Mouse (Mus musculus) retina, postnatal 7 days (tissue): ENCODE measurements around the gene Pik3cd.
A peak's percentile ranks its signal among the peaks of the same experiment; 100 is the strongest.
"Not testable (repeated sequence)": the region's sequence is repeated elsewhere in the genome, so short reads cannot be mapped to it uniquely, and the experiment has no call there.

ENCODE experiments used
- DNase-seq: peaks from one replicate; pipeline ENCODE4 v3.0.0-alpha.2; 2012; ENCODE audit warnings: low read depth, low spot score

Gene Pik3cd

DNA sequence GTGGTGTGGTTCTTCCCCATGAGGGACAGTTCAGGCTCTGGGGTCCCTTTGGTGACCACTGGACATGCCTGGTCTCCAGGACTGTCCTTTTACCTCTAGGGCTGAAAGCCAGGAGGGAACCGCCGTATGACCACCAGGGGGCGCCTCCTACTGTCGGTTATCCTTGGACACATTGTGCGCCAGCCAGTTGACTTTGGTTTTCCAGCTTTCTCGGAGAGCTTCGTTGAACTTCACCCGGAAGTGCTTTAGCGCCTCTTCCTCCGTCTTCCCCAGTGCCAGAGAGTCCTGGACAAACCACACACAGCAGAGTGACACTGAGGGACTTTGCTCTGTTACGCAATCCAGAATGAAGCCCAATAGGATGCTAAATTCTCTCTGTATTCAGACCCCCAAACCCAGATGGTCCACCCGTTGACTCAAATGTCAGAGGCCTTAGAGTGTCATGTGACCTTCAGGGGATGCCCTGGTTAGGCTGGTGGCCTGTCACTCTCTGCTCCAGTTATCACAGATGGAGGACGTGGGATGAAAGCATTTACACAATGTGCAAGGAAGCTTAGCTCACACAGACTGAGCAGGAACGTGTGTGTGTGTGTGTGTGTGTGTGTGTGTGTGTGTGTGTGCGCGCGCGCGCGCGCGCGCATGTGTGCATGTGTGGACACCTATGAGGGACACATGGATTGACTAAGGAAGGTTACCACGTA lies 51.7 kb downstream of the Pik3cd start:
- DNase-seq, result peak; percentile 60

DNA sequence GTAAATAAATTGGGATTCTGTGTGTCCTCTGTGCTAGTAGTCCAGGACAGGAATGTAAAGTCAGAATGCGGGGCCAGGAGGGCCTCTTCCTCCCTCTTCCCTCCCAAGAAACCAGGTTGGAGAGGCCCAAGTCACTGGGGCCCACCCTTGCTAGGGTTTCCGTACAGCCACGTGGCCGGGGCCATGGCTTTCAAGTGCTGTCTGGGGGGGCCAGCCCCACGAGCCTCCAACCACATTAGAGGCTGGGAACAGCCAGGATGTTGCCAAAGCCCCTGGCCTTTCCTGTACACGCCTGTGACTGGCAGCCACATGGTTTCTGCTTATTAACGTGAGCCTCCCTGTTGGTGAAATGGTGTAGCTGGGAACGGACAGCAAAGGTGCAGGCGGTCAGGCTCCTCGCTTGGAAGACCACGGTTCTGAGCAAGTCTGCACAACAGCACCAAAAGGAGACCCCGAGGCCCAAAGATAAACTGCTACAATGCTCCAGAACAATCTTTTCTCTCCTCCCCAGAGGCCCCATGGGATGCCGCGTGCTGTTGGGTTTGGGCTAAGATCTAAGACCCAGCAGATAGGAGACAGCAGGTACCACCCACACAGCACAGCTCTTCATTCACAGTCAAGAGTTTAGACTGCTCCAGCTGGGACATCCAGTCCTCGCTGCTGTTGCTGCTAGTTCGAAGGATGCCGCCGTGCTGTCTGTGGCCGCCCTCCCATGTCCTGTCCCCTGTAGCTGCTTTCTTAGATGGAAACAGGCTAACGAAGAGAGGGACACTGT lies 54.2 kb downstream of the Pik3cd start:
- no peak for DNase-seq

DNA sequence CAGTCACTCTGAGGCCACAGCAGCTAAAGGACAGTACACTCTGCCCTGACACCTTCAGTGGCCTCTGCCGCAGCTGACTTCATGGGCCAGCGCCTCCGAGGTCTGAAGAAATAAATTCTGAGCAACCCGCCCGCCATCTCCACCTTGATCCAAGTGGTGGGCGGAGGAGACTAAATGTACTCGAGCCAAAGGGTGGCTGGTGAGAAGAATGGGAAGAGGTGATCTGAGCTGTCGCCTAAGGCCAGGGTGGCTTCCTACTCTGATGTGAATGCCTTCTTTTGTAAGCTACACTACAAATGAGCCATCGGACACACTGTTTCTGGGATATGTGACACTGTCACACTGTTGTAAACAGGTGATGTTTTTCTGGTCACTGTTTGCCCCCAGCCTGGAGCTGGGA lies 56.6 kb downstream of the Pik3cd start:
- no peak for DNase-seq

DNA sequence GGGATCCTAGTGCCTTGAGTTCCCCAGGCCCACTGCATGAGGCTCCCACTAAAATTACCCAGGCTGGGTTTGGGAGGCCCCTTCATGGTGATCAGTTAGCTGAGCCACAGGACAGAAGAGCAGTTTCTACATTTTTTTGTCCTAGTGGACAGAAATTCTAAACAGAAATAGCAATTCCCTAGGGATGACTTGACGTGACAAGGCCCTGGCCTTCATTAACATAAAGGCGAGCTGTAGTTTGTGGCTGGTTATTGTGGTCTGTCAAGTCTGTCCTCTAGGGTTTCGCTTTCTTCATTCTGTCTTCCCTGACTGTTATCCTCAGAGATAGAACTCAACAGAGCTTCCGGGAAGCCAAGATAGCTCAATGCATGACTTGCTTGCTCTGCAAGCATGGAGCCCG lies 60.4 kb downstream of the Pik3cd start:
- no peak for DNase-seq

DNA sequence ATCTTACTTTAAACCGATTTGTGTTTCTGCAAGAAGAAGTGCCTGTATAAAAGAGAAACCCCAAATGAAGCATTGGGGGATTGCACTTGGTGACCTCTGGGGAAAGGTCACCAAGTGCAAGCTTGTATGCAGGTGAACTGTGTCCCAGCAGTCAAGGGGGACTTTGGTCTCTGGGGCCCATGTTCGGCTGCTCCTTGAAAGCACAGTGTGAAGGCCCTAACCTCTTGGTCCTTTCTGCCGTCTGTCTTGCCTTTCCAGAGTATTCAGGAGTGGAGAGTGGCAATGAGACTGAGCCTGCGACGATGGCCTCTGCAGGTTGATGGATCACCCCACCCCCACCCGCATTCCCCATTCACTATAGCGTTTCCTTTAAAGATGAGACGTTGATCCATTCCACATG lies 61.0 kb downstream of the Pik3cd start:
- DNase-seq, result no peak

DNA sequence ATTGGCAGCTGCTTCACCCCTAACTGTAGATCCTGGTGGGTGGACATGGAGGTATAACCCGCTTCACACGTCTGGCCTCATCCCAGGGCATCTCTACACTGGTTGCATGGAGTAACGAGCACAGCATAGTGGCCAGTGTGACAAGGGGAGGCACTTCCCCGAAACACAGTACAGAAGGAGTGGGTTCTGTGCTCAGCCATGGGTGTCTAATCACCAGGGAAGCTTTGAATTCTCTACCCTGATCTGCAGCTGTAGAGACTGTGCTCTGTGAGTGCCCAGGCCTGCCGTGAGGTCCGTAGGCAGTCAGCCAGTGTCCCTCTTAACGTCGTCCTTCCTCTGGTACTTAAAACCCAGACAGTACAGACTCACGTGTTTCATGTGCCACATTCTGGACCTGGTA lies 61.5 kb downstream of the Pik3cd start:
- DNase-seq, result no peak

DNA sequence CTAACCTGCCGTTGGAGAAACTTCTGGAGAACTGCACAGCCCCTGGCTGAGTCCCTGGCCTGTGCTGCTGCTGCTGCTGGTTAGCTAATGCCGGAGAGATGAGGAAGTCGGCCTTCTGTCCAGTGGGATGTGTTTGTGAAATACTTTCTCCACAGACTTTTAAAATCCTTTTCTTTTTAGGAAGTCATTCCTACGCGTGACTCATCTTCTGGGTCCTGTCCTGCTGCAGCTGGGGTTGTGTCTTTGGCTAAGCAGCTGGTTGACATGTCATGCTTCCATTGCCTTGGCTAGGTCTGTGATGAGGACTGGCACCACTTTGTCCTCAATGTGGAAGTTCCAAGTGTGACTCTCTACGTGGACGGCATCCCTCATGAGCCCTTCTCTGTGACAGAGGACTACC lies 64.4 kb downstream of the Pik3cd start:
- no peak for DNase-seq

DNA sequence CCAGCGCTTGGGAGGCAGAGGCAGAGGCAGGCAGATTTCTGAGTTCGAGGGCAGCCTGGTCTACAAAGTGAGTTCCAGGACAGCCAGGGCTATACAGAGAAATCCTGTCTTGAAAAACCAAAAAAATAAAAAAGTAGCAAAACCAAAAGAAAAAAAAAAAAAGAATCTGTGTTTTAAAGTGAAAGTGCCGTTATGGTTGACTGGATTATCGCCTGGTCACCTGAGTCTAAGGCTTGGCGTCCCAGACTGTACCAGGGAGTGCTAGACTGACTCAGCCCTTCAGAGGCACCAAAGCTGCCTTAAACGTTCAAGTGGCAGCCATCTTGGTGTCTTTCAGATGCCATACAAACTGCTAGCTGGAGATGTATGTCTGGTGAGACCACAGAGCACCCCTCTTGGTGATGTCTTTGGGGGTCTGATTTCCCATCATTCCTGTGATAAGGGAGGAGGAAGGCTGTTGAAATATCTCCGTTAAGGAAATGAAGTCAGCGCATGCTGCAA lies 66.4 kb downstream of the Pik3cd start:
- no peak for DNase-seq

DNA sequence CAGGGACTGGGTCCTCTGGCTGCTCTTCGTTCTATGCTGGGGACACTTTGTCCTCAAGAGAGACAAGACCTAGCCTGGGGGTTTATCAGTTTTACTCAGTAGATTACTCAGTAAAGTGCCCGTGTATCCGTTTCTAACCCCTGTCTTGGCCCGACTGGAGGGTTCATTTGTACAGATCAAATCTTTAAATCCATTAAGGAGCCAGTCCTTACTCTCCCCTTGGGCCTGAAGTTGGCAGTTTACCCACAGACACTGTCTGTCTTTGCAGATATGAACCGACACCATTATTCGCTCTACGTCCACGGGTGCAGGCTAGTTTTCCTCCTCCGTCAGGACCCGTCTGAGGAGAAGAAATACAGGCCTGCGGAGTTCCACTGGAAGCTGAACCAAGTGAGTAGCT lies 67.4 kb downstream of the Pik3cd start:
- no peak for DNase-seq

DNA sequence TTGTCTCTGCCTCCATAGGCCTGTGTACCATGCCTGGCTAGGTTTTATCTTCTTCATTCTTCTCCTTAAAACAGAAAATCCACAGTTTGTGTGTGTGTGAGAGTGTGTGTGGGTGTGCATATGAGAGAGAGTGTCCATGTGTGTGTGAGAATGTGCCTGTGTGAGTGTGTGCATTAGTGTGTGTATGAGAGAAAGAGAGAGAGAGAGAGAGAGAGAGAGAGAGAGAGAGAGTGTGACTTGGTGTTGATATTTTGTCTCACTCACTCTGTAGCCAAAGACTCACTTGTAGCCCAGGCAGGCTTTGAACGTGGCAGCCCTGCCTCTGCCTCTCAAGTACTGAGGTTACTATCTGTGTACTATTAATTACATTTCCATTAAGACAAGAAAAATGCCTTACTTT lies 68.2 kb downstream of the Pik3cd start:
- DNase-seq, result no peak

DNA sequence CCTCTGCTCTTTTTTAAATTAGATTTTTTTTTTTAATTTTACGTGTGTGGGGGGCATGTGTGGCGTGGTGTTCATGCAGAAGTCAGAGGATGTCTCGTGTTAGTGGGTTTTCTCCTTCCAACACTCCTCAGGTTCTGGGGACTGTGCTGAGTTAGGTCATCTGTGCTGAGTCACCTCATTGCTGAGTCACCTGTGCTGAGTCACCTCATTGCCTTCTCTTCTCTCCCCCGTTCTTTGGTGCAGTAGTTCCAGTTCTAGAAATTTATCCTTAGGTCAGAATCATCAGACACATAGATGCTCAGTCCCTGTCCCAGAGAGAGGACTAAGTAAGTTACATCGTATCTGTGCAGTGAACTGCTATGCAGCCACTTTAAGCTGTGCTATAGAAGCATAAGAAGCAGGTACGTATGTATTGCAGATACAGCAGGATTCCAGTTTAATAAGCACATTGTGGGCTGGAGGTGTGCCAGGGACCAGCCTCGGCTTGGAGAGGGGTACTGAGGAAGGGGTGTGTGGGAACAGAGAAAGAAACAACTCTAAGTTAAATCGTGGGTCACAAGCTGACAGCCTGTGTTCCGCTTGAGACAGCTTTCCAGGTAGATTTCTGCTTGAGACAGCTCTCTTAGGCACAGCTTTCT lies 69.6 kb downstream of the Pik3cd start:
- DNase-seq, result no peak

DNA sequence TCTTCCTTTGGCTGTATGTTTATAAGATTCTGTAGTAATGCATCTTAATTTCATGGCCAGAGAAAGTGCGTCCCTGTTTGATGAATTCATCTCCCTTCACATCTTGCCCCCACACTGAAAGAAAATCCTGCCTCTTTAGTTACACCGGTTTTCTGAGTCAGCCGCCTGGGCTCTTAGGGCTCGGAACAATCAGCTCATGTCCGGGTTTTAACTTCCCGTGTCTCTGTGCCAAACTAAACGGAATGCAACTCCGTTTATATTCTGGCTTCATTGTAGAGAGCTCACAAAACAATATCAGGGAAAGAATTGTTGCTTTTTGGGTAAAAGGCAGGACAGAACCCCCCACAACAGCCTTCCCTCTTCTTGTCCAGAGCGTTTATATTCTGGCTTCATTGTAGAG lies 73.6 kb downstream of the Pik3cd start:
- no peak for DNase-seq

DNA sequence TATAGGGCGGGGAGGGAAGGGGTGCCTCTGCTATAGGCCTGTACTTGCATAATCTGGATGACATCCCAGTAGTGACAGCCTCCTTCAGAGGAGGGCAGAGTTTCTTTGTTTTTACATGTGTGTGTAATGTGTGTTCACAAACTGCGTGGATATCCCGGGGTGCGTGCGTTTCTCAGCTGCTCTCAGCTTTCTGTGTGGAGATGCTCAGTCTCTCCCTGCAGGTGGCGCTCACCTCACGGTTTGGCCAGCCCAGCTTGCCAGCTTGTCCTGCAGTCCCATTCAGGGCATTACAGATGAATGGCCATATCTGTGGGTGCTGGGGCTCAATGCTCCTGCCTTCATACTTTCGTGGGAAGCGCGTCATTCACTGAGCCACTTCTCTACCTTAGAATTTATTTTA lies 74.0 kb downstream of the Pik3cd start:
- no peak for DNase-seq

DNA sequence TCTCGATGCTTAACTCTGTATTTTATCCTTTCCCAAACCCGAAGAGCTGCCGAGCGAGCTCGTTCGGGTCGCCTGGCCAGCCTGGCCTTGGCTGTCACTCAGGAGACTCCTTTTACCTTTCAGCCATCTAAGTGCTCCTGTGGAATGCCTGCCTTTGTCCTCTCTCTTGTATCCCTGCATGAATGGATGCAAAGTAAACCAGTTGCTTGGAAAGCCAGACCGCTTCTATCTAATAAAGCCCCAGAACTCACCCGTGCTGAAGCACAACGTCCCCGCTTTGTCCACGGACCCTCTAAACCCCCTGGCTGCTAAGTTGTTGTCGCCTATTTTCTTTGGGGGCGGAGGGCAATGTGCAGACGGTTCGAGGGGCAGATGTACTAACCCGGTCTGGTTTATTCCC lies 75.6 kb downstream of the Pik3cd start:
- DNase-seq, result no peak

DNA sequence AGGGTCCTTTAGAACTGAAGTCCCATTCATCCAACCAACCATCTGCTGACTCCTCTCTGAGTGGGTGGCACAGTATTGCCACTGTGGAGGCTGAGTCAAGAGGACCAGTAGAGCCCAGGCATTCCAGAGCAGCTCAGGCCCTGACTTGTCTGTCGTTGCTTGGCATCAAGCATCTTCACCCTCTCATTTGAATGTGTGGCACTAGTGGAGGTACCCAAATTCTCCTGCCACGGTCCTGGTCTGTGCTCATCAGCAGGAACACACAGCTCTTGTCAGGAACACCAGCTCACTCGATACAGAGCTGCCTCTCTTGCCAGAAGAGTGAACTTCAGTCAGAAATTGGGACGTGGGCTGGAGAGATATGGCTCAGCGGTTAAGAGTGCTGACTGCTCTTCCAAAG lies 78.7 kb downstream of the Pik3cd start:
- no peak for DNase-seq

DNA sequence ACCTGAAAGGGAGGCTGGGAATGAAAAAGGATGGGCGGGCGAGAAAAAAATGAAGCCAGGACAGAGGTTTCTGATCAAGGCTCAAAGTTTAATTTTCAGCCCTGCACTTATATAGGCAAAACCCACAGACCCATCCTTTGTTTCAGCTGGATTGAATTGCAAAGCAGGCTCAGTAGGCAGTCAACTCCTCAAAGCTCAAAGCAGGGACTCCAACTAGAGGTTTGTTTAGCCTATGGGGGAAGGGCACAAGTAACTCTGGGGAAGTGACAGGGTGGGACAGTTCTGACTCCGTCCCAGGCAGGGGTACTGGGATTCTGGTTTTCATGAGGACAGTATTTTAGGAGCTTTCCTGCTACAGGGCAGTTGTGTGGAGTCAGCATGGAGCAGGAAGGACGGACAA lies 81.1 kb downstream of the Pik3cd start:
- DNase-seq, result no peak

DNA sequence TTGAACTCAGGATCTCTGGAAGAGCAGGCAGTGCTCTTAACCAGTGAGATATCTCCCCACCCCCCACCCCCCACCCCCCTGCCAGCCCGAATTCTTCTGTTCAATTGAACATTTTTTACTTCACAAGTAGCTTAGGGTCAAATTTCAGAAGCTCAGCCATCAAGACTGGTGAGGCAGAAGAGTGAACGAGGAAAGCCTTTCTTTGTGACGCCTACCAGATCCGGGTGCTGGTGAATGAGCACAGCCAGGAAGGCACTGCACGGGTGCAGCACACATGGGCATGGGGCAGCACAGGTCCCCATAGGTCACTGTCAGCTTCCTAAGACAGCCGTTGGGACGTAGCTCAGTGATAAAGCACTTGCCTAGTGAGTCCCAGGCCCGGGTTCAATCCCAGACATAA lies 82.4 kb downstream of the Pik3cd start:
- no peak for DNase-seq

DNA sequence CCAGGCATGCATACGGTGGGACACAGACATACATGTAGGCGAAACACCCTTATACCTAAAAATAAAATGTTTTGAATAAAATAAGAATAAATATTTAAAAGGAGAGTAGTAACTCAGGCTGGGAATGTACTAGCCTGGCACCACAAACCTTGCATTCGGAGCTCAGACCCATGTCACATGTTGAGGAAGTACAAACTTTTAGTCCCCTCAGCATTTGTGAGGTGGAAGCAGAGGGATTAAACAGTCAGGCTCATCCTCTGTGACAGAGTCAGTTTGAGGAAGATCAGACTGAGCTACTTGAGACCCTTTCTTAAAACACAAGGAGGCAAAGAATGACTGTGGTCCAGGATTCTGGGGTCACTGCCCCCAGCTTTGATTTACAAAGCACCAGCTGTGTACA lies 85.4 kb downstream of the Pik3cd start:
- not testable (repeated sequence) for DNase-seq

DNA sequence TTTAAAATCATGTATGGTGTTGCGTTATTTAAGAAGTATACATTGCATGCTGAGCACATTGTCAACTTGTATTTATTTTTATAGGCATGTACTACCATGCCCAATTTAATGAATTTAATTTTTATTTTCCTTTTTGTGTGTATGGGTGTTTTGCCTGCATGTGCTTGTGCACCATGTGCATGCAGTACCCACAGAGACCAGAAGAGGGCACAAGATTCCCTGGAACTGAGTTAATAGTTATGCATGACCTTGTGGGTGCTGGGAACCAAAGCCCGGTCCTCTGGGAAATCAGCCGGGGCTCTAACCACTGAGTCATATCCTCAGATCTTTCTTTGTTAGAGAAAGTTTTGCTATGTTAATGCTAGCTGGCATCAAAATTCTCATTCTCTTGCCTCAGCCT lies 87.5 kb downstream of the Pik3cd start:
- no peak for DNase-seq

DNA sequence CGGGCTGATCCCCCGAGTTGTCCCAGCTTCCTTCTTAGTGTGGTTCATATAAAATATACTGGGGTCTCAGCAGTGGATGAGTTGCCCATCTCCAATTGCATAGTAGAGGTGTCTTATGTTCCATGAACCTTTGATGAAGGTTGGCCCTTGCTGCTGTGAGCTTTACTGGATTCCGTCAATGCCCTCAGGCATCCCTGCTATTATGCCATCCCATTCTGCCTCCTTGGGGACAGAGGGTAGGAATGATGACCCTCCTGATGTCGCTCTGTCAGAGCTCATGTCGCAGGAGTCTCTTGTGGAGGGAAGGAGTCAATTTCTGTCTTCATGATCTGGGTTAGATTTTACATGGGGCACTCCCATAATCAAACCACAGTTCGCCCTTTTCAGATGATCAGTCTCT lies 88.9 kb downstream of the Pik3cd start:
- not testable (repeated sequence) for DNase-seq

DNA sequence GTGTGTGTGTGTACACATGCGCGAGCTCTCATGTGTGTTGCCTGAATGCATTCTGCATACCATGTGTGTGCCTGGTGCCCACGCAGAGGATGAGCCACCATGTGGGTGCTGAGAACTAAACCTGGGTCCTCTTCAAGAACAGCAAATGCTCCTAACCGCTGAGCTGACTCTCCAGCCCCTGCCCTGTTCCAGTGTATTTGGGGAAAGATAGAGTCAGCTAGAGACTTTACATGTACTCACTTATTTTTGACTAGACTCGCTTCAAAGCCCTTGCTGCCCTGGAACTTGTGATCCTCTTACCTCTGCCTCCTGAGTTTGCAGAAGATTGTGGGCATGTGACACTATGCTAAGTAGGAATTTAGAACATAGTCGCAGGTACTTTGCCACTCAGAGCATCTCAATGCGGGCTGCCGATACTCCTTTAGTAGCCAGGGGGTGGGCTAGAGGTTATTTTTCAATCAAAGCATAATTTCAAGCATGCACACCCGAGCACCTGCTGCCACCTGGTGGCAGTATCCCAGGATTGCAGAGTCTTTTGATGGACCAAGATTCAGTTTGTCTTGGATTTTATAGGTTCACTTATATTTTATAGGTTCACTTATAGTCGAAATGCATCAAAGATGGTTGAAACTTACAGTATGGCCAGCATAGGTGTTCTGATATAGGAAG lies 90.9 kb downstream of the Pik3cd start:
- no peak for DNase-seq
